Mouse (Mus musculus) gastrocnemius, adult 18-20 months (tissue): ENCODE results near the gene Gm30191. TPM values are rescaled to one million over a fixed set of nuclear protein-coding genes. Genes with fewer than 3 reads are reported as not detected.
A peak's percentile ranks its signal among the peaks of the same experiment; 100 is the strongest.
"Not testable (repeated sequence)": the region's sequence is repeated elsewhere in the genome, so short reads cannot be mapped to it uniquely, and the experiment has no call there.

ENCODE experiments used
- DNase-seq: peaks from one replicate; pipeline ENCODE4 v3.0.0; 2021; ENCODE audit warnings: low spot score
- total RNA-seq, 2 experiments: library from RNA; stranded (reverse); gene quantifications; 2 replicates each; pipeline ENCODE4 v1.2.3; 2021

Gm30191 gene
- total RNA-seq, 2 experiments from 2014 or later = not detected

GRCm38 (mm10) chr4:134251241-134252130 lies 4.8 kb downstream of the Gm30191 start:
- no peak for DNase-seq

DNA sequence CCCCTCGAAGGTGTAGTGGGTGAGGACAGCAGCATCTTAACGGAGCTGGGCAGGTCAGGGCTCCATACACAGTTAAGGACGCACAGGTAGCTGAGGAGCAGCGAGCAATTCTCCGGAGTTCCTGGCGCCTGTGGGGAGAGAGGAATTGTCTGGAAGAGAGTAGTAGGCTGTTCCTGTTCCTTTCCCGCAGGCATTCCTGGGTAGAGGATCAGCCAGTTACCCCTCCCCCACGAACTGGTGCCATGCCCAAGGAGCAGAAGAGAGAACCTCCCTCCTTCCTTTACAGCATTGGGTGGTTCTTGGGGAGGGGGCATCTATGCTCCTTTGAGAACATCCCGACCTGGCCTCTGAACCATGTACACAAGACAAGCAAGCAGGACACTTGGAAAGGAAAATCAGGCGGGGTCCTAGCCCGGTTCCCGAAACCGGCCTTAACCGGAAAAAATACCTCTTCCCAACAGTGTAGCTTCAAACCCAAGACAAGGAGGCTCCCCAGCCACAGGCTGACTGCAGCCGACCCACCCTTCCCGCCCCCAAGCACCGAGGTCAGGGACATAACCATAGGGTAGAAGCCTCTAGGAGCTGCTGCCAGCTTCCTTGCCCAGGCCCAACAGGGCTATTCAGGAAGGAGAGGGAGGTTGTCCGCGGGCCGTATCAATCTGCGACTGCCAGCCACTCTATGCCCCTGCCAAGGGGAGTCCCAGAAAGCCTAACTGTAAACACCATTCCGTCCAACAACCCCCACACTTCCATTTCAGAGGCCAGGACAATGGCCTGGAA lies 5.6 kb downstream of the Gm30191 start:
- no peak for DNase-seq

DNA sequence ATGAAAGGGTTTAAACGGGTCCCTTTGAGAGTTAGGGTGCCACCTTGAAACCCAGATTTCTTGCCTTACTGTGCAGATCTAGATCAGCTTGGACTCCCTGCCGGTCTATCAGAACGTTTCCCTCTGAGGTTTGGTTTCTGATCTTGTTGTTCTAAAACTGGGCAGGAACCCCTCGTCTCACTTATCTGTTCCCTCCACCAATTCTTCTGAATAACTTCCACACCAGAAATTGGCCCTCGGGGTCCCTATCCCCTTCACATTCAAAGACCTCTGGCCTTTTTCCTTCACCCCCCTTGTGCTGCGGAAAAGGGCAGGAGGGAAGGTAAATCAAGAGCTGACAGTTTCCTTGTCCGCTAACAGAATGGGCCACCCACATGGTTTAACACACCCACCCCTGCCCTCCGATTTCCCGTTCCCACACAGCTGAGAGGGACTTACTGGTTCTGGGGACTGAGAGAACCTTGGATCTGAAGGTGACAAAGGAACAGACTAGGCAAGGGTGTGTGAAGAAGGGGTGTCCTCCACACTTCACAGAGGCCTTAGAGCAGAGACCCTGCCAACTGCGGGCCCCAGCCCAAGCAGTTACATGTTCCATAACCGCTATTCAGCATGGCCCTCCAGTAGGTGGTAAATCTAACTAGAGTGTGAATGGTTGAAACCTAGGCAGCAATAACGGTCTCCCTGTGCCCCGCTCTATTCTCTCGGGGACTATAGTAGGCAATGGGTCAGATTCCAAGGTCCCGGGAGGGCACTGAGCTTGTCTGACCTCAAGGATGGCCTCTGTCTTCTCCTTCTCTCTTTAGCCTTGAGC lies 6.4 kb downstream of the Gm30191 start:
- no peak for DNase-seq

- DNase-seq = no peak
These were observed 7.1 kb downstream of the Gm30191 start, which contains the start of gene Grrp1 for GRCm38 (mm10) chr4:134253722-134254324. Grrp1 (minus strand) TSS chr4:134254106.

DNA sequence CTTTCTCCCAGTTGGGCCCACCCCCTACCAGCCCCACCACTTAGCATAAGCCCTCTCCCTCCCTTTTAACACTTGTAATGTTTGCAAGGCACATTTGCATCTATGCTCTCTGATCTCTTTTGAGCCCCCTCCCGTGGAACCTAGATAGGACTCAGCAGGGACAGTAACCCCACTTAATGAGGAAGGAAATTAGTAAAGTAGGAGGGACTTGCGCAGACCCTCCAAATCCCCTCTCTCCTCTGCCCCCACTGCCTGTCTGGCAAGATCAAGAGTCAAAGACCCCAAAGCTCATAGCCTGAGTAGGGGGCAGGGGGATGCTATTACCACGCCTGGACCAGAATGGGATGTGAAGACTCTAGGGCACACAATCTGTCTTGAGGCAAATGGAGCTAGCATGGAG lies 8.1 kb downstream of the Gm30191 start:
- no peak for DNase-seq

DNA sequence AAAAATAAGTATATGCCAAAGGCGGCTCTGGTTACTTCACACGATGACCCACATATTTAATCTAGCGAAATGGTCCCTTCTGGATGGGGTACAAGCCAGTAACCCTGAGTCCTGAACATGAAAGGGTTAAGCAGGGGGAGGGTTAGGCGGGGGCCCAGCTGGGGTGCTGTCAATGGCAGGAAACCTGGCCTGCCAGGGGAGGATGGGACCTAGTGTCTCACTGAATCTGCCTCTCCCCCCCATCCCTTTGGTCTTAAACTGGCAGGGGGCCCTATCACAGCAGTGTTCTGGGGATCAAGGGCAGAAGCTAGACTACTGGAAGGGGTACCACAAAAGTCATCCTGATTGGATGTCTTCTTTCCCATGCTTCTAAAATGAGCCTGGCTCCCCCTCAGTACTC lies 9.1 kb downstream of the Gm30191 start:
- no peak for DNase-seq

DNA sequence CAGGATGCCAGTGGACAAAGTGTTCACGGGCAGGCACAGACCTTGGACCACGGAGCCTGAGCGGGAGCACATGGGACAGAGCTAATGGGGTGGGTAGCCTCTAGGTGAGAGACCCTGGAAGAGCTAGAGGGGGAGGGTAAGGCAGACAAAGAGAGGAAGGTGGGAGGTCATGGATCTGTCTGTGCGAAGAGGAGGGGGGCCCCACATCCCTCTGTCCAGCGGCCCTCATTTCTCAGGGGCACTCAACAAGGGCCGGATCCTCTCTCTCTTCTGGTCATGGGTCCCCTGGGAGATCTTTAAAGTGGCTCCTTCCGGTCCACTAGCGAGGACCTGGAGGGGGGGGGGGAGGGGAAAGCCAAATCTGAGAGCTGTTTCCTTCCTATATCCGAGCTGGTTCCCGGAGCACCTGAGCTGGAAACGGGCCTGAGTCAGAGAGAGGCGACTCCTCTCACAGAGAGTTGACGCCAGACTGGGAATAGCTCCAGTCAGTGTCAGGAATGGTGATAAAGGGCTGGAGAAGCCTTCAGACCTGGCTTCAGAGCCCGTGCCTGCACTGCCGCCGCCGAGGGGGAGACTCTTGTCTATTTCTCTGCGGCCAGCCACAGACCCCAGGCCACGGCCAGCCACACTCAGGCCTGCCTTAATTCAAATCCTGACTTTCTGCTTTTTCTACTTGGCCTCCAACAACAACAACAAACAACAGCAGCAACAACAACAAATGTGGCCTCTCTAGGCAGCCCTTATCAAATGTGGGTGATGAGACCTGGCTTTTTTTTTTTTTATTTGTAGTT lies 9.9 kb downstream of the Gm30191 start:
- no peak for DNase-seq

DNA sequence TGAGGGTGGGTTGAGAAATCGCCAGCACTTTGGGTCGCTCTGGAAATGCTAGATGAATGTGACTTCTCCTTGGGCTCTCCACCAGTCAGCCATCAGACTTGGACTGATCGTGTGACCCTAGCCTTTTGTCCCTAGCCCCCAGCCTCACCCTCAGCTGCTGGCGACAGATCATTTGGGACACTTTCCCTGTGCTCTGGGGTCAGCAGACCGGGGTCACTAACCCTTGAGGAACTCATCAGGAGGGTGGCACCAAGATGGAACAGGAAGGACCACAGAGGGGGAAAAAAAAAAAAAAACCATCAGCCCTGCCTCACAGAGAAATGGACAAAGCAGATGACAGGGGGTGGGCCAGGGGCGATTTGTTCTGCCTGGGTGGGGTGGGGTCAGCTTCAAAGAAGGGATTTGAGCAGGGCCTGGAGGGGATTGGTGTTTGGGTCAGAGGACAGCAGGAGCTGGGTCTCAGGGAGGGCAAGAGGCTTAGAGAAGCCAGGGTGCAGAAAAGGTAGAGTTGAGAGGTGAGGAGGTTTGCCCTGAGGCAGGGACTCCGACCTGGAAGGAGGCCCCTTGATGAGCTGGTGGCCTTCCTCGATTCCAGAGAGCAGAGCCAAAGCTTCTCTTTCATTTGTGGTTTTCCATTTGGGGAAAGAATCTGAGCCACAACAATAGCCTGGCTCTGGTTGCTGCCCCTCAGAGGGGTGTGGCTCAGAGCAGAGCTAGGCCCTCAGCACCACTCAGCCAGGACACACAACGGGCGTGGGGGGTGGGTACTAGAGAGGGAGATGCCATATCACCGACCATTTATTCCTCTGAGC lies 10.7 kb downstream of the Gm30191 start:
- DNase-seq = no peak

DNA sequence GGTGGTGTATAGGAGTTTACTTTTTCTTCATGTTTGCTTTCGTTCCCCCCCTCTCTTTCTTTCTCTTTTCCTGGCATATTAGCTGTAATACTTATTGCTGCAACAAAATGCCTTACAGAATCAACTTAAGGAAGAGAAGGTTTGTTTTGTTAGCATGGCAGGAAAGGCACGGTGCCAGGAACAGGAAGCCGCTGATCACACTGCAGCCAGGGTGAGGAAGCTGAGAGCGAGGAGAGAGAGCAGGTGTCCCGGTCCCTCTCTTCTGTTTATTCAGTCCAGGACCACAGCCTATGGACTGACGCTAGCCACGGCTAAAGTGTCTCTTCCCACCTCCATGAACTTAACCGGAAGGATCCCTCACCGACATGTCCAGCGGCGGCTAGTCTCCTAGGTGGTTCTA lies 11.6 kb downstream of the Gm30191 start:
- no peak for DNase-seq

GRCm38 (mm10) chr4:134263191-134263590 lies 16.5 kb downstream of the Gm30191 start:
- DNase-seq = peak; percentile 67

- no peak for DNase-seq
These were observed 19.3 kb downstream of the Gm30191 start for GRCm38 (mm10) chr4:134265860-134266585.

GRCm38 (mm10) chr4:134268102-134268655 lies 21.4 kb downstream of the Gm30191 start:
- DNase-seq = no peak

DNA sequence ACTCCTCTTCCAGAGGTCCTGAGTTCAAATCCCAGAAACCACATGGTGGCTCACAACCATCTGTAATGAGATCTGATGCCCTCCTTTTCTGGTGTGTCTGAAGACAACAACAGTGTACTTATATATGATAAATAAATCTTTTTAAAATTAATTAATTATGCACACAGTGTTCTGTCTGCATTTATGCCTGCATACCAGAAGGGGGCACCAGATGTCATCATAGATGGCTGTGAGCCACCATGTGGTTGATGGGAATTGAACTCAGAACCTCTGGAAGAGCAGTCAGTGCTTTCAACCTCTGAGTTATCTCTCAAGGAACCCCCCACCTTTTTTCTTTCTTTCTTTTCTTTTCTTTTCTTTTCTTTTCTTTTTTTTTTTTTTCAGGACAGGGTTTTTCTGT lies 22.9 kb downstream of the Gm30191 start:
- not testable (repeated sequence) for DNase-seq

- no peak for DNase-seq
These were observed 25.2 kb downstream of the Gm30191 start for GRCm38 (mm10) chr4:134271979-134272378.

- DNase-seq = no peak
These were observed 26.1 kb downstream of the Gm30191 start for GRCm38 (mm10) chr4:134272731-134273416.

DNA sequence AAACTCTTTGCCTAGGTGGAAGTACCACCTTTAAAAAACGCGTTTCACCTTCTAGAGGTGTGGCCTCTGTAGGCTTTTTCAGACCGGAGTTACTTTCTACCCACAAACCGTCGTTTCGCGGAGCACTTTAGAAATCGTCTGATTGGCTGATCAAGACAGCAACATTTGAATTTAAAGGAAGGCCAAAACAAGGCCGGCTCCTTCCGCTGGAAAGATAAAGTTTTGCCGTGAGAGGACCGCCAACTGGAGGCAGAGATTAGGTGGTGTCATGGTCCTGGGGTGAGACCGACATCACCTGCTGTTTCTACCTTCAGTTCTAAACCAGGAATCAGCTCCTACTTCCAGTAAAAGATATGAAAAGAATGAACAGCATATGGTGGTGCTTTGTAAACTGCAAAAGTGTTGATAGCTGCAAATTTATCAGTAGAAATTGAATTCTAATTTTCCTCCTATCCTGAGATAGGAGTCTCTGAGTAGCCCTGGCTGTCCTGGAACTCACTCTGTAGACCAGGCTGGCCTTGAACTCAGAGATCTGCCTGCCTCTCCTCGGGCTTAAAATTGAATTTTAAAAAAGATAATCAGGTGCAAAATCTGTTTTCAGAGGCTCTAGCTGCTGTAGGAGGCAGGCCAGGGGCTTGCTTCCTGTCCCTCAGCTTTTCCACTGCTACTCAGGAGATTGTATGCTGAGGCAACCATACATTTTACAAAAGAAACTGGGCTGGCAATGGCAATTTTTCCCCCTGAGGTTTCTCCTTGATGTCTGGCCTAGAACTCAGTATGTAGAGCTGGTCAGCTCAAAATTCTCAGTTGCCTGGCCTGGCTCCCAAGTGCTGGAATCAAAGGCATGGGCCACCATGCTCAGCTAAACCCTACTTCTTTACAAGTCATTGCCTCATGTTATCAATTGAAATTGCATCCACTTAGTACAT lies 26.9 kb downstream of the Gm30191 start:
- no peak for DNase-seq

GRCm38 (mm10) chr4:134284942-134285341 lies 38.2 kb downstream of the Gm30191 start:
- no peak for DNase-seq
